Mouse (Mus musculus) liver, postnatal 0 days (tissue): ENCODE measurements around the gene Gdf5.

Experiments
- CTCF ChIP-seq: sonication (generic); IDR thresholded peaks from 2 replicates; pipeline ENCODE4 v1.5.1; 2016; ENCODE audit warnings: antibody characterized with exemption, low read depth
- EP300 ChIP-seq: IDR thresholded peaks from 2 replicates; pipeline ENCODE4 v1.6.1; 2016; ENCODE audit warnings: antibody characterized with exemption, low read depth, mild to moderate bottlenecking

GRCm38 (mm10) chr2:155959981-155960380, 14.8 kb upstream of the Gdf5 start:
- no peak for TF ChIP-seq CTCF
- TF ChIP-seq EP300: no peak
